Mouse (Mus musculus): ENCODE measurements around the gene Dusp3. TPM values are rescaled to one million over a fixed set of nuclear protein-coding genes. Genes with fewer than 3 reads are reported as not detected.

Dusp3 gene
- total and polyA plus RNA-seq, 3 experiments = 101 to 131 (median 103) TPM

DNA sequence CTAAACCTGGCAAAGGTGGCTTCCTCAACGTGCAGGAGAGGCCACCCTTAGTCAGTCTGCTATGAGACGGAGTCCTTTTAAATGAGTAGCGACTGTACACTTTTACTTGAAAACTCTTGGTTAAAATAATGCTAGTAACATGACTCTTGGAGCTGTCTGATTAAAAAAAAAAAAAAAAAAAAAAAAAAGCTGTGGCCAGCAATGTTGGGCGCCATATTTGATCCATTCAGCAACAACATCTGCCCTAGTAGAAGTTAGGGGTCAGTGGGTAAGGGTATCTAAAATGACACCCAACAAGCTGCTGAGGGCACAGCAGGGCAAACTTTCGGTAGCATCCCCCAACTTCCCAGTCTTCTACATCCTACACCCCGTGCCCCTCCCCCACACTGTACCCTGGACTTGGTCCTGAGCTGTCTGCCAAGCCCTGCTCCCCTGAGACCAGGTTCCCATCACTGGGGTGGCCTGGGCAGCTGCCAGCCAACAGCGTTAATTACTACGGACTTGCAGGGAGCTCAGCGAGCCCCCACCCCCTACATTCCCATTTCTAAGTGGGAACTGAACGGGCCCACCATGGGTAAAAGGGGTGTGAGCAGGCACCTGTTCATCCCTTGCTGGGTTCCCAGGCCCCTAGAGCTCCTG is 59.7 kb downstream of the Dusp3 start:
- no peaks in the 10 kb centered on the region for H3K36me3 ChIP-seq (ENCODE audit: control insufficient read depth, insufficient read depth, low read length)
- TF ChIP-seq POLR2A (IDR thresholded peaks at IDR 0.05; ENCODE audit: insufficient read depth, low read depth, low read length) = no peak
- TF ChIP-seq EP300 (IDR thresholded peaks at IDR 0.05; ENCODE audit: insufficient read depth, low read depth, low read length) = no peak
- TF ChIP-seq CTCF (IDR thresholded peaks at IDR 0.05) = no peak
- no peak overlapping the region for H3K4me3 ChIP-seq
- DNase-seq = no peak
- no peaks in the 10 kb centered on the region for H3K79me2 ChIP-seq (replicated peaks; ENCODE audit: control insufficient read depth, insufficient read depth, low read length)
- no peak overlapping the region for H3K27ac ChIP-seq
- 87% methylated on average over 10 of the region's 10 CpGs for WGBS
- H3K27me3 ChIP-seq (ENCODE audit: control insufficient read depth, insufficient read depth, low read length) = no peaks in the 10 kb centered on the region
- H3K9ac ChIP-seq (ENCODE audit: low read depth, low read length) = no peak overlapping the region
- intact Hi-C loops (cut with DNase I) = no loop called here
- H3K4me1 ChIP-seq (ENCODE audit: control insufficient read depth, insufficient read depth, low read length) = no peaks in the 10 kb centered on the region

DNA sequence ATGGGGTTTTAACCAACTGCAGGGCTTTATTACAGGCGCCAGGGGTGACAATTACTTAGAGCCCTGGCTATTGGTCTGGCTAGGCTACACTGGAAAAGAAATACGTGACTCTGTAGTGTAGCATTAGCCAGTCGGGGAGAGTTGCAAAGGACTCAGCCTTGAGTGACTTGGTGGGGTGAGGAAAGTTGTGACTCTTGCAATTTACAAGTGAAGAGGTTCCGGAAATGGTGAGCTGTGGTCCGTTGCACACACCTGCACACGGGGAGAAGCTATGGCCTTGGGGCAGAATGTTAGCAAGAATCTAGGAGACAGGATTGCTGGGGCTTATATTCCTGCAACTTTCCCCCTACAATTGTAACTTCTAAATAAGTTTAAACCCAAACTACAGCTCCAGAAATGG is 61.2 kb downstream of the Dusp3 start:
- TF ChIP-seq POLR2A (IDR thresholded peaks at IDR 0.05; ENCODE audit: insufficient read depth, low read depth, low read length) = no peak
- TF ChIP-seq EP300 (IDR thresholded peaks at IDR 0.05; ENCODE audit: insufficient read depth, low read depth, low read length) = no peak
- no peak for TF ChIP-seq CTCF (IDR thresholded peaks at IDR 0.05)
- 89% methylated on average over 6 of the region's 6 CpGs for WGBS
- intact Hi-C loops (cut with DNase I) = no loop called here

DNA sequence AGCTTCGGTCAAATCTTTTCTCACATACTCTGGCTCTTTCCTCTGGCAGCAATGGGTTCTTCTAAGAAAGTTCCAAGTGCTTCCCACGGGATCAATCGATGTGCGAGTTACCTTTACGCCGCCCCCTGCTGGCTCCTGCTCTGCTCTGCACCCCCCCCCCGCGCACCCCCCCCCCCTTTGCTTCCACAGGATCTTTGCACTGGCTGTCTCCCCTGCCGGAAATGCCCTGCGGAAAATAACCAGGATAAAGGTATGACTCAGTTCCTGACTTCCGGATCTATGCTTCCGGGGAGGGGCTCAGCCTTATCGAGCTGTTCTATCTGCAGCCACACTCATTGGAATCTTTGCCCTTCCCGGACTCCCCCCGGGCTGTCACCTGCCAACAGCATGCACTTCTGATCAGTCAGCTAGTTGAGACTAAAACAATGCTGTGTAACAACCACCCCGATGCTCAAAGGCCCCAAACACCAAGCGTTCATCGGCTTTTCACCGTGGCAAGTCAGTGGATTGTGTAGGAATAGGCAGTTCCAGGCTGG is 62.3 kb downstream of the Dusp3 start:
- 50% methylated on average over 19 of the region's 19 CpGs for WGBS

More for the DNA sequence above, 61.2 kb downstream of the Dusp3 start:
- H3K4me1 ChIP-seq (ENCODE audit: control insufficient read depth, insufficient read depth, low read length) = no peaks in the 10 kb centered on the region
- no peaks in the 10 kb centered on the region for H3K36me3 ChIP-seq (ENCODE audit: control insufficient read depth, insufficient read depth, low read length)
- H3K27me3 ChIP-seq (ENCODE audit: control insufficient read depth, insufficient read depth, low read length) = no peaks in the 10 kb centered on the region
- no peak for DNase-seq
- H3K4me3 ChIP-seq = no peak overlapping the region
- H3K9ac ChIP-seq (ENCODE audit: low read depth, low read length) = no peak overlapping the region
- H3K27ac ChIP-seq = no peak overlapping the region
- no peaks in the 10 kb centered on the region for H3K79me2 ChIP-seq (replicated peaks; ENCODE audit: control insufficient read depth, insufficient read depth, low read length)

DNA sequence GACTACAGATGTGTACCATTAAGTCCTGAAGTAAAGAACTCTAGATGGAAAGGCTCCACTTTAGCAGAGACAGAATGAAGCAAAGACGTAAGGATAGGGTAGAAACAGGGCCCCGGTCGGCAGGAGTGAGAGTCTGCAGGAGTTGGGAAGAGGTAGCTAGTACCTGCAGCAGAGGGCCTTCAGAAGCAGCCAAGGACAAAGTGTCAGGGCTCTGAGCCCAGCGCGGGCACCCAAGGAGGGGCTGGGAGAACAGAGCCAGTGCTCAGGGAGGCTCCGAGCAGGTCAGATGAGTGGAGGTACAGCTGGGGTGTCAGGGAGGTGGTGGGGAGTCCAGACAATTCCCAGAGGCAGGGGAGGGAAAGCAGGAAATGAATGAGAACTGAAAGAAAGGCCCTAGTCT is 62.8 kb downstream of the Dusp3 start:
- H3K27me3 ChIP-seq (ENCODE audit: control insufficient read depth, insufficient read depth, low read length) = no peaks in the 10 kb centered on the region
- H3K4me3 ChIP-seq = no peak overlapping the region
- WGBS = 79% methylated on average over 6 of the region's 6 CpGs
- H3K9ac ChIP-seq (ENCODE audit: low read depth, low read length) = no peak overlapping the region
- H3K4me1 ChIP-seq (ENCODE audit: control insufficient read depth, insufficient read depth, low read length) = peaks cover 3% of the 10 kb centered on the region
- H3K79me2 ChIP-seq (replicated peaks; ENCODE audit: control insufficient read depth, insufficient read depth, low read length) = no peaks in the 10 kb centered on the region
- DNase-seq = no peak
- no peak overlapping the region for H3K27ac ChIP-seq
- no peak for TF ChIP-seq POLR2A (IDR thresholded peaks at IDR 0.05; ENCODE audit: insufficient read depth, low read depth, low read length)
- no peak for TF ChIP-seq EP300 (IDR thresholded peaks at IDR 0.05; ENCODE audit: insufficient read depth, low read depth, low read length)
- no peak for TF ChIP-seq CTCF (IDR thresholded peaks at IDR 0.05)
- intact Hi-C loops (cut with DNase I) = no loop called here
- H3K36me3 ChIP-seq (ENCODE audit: control insufficient read depth, insufficient read depth, low read length) = no peaks in the 10 kb centered on the region

More for the DNA sequence above, 62.3 kb downstream of the Dusp3 start:
- H3K27me3 ChIP-seq (ENCODE audit: control insufficient read depth, insufficient read depth, low read length) = no peaks in the 10 kb centered on the region
- H3K4me1 ChIP-seq (ENCODE audit: control insufficient read depth, insufficient read depth, low read length) = peaks cover 3% of the 10 kb centered on the region
- no peak for DNase-seq
- intact Hi-C loops (cut with DNase I) = no loop called here
- H3K36me3 ChIP-seq (ENCODE audit: control insufficient read depth, insufficient read depth, low read length) = no peaks in the 10 kb centered on the region
- H3K79me2 ChIP-seq (replicated peaks; ENCODE audit: control insufficient read depth, insufficient read depth, low read length) = no peaks in the 10 kb centered on the region
- no peak overlapping the region for H3K27ac ChIP-seq
- H3K9ac ChIP-seq (ENCODE audit: low read depth, low read length) = no peak overlapping the region
- TF ChIP-seq CTCF (IDR thresholded peaks at IDR 0.05) (no peak), EP300 (IDR thresholded peaks at IDR 0.05; ENCODE audit: insufficient read depth, low read depth, low read length) (no peak), POLR2A (IDR thresholded peaks at IDR 0.05; ENCODE audit: insufficient read depth, low read depth, low read length) (no peak)
- no peak overlapping the region for H3K4me3 ChIP-seq

DNA sequence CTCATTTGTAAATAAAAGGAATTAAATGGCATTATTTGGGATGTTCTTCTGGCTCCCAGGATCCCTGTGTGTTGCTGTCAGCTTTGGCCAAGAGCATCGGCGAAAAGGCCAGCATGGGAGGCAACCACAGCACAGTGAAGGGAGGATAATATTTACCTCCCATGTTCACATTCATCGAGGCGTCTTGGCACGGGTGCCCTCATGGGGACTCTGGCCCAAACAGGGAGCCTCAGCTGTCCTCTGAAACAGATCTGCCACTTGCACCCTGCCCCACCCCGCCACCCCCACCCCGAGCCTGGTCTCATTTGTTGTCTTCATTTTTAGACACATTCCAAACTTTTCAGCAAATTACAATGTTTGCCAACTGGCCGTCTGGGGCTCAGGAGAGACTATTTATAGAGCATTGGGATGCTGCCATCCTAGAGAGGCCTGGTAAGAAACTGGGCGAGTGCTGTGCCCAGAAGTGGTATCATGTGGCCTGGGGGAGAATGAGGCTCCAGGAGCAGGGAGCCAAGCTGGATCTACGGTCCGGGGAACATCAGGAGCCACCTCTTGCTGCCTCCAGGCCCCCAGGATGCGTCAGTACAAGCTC is 65.4 kb downstream of the Dusp3 start:
- Histone ChIP-seq H3K36me3 (ENCODE audit: control insufficient read depth, insufficient read depth, low read length) (no peaks in the 10 kb centered on the region), H3K4me1 (ENCODE audit: control insufficient read depth, insufficient read depth, low read length) (peaks cover 3% of the 10 kb centered on the region), H3K79me2 (replicated peaks; ENCODE audit: control insufficient read depth, insufficient read depth, low read length) (no peaks in the 10 kb centered on the region), H3K4me3 (no peak overlapping the region), H3K9ac (ENCODE audit: low read depth, low read length) (no peak overlapping the region), H3K27ac (peak overlapping the region; percentile 24), H3K27me3 (ENCODE audit: control insufficient read depth, insufficient read depth, low read length) (no peaks in the 10 kb centered on the region; the same call in 1 of the 2 replicates)
- peak; percentile 34 to 56 for DNase-seq
- whole genome bisulfite sequencing = 54% methylated on average over 12 of the region's 12 CpGs
- no peak for TF ChIP-seq EP300 (IDR thresholded peaks at IDR 0.05; ENCODE audit: insufficient read depth, low read depth, low read length)
- TF ChIP-seq CTCF (IDR thresholded peaks at IDR 0.05) = no peak
- intact Hi-C loops (cut with DNase I) = no loop called here

Other genes starting within 250 kb of the Dusp3 start
- not detected for gene Etv4, start 201.6 kb downstream of the Dusp3 start, total RNA-seq (2021)
- 0.59 and 0.61 TPM in 2 replicates for gene Etv4, start 201.6 kb downstream of the Dusp3 start, polyA plus RNA-seq (2012; rRNA removed)
- 1 to 10 TPM; 5.6 to 7.3 TPM for gene Meox1, start 92.6 kb downstream of the Dusp3 start, total RNA-seq (2021)
- 7.2 and 15.1 TPM in 2 replicates for gene Meox1, start 92.6 kb downstream of the Dusp3 start, polyA plus RNA-seq (2012; rRNA removed)
- 1 to 10 TPM; 2.1 to 3.2 TPM for gene Sost, start 20.0 kb downstream of the Dusp3 start, total RNA-seq (2021)
- 5.8 and 7.0 TPM in 2 replicates for gene Sost, start 20.0 kb downstream of the Dusp3 start, polyA plus RNA-seq (2012; rRNA removed)
- not detected for gene Cfap97d1, start 2.7 kb downstream of the Dusp3 start, total RNA-seq (2021)
- not detected in 2 replicates for gene Cfap97d1, start 2.7 kb downstream of the Dusp3 start, polyA plus RNA-seq (2012; rRNA removed)
- 1 to 10 TPM; 1.4 to 1.5 TPM for gene Mpp3, start 41.4 kb upstream of the Dusp3 start, total RNA-seq (2021)
- gene Mpp3, start 41.4 kb upstream of the Dusp3 start, polyA plus RNA-seq (2012; rRNA removed) = 4.5 and 5.3 TPM in 2 replicates
- 10 to 100 TPM; 51.6 to 70.1 TPM for gene Cd300lg, start 54.5 kb upstream of the Dusp3 start, total RNA-seq (2021)
- gene Cd300lg, start 54.5 kb upstream of the Dusp3 start, polyA plus RNA-seq (2012; rRNA removed) = 102 and 143 TPM in 2 replicates
- 1 to 10 TPM; 2.3 to 2.6 TPM for gene Mpp2, start 101.5 kb upstream of the Dusp3 start, total RNA-seq (2021)
- gene Mpp2, start 101.5 kb upstream of the Dusp3 start, polyA plus RNA-seq (2012; rRNA removed) = 5.3 and 5.6 TPM in 2 replicates
- gene Ppy, start 114.3 kb upstream of the Dusp3 start, total RNA-seq (2021) = not detected
- not detected in 2 replicates for gene Ppy, start 114.3 kb upstream of the Dusp3 start, polyA plus RNA-seq (2012; rRNA removed)
- not detected for gene Pyy, start 120.8 kb upstream of the Dusp3 start, total RNA-seq (2021)
- gene Pyy, start 120.8 kb upstream of the Dusp3 start, polyA plus RNA-seq (2012; rRNA removed) = not detected in 2 replicates
- not detected for gene Nags, start 158.5 kb upstream of the Dusp3 start, total RNA-seq (2021)
- 0.06 and 0.12 TPM in 2 replicates for gene Nags, start 158.5 kb upstream of the Dusp3 start, polyA plus RNA-seq (2012; rRNA removed)
- 10 to 100 TPM; 12.2 to 13.6 TPM for gene Tmem101, start 169.4 kb upstream of the Dusp3 start, total RNA-seq (2021)
- 19.5 and 20.7 TPM in 2 replicates for gene Tmem101, start 169.4 kb upstream of the Dusp3 start, polyA plus RNA-seq (2012; rRNA removed)
- gene Lsm12, start 198.3 kb upstream of the Dusp3 start, total RNA-seq (2021) = 10 to 100 TPM; 49.4 to 50.2 TPM
- 32.5 and 42.4 TPM in 2 replicates for gene Lsm12, start 198.3 kb upstream of the Dusp3 start, polyA plus RNA-seq (2012; rRNA removed)
- gene G6pc3, start 202.6 kb upstream of the Dusp3 start, total RNA-seq (2021) = 10 to 100 TPM; 44.8 to 50.6 TPM
- 89.9 and 95.3 TPM in 2 replicates for gene G6pc3, start 202.6 kb upstream of the Dusp3 start, polyA plus RNA-seq (2012; rRNA removed)
- 100 to 1,000 TPM; 113 to 137 TPM for gene Hdac5, start 243.2 kb upstream of the Dusp3 start, total RNA-seq (2021)
- gene Hdac5, start 243.2 kb upstream of the Dusp3 start, polyA plus RNA-seq (2012; rRNA removed) = 92.6 and 98.5 TPM in 2 replicates

All from heart, adult 2 months (tissue).